Mouse (Mus musculus): Measurements from ENCODE around the gene Tns4.

Tns4 gene

DNA sequence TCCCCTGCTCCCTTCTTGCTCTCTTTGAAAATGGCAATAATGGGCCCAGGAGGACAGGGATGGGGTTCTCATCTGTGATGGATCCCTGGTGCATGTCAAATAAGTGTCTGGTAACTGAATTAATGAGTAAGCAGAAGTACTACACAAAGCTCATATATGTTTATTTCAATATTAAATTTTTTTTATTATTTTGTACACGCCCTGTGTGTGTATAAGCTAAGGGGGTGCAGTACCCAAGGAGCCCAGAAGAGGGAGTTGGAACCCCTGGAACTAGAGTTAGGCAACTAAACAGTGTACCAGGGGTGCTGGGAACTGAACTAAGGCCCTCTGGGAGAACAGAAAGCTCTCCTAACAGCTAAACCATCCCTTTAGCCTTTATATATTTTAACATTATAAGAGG, 29.3 kb upstream of the Tns4 start:
- no peak for DNase-seq (ENCODE audit: low read depth, low spot score)

DNA sequence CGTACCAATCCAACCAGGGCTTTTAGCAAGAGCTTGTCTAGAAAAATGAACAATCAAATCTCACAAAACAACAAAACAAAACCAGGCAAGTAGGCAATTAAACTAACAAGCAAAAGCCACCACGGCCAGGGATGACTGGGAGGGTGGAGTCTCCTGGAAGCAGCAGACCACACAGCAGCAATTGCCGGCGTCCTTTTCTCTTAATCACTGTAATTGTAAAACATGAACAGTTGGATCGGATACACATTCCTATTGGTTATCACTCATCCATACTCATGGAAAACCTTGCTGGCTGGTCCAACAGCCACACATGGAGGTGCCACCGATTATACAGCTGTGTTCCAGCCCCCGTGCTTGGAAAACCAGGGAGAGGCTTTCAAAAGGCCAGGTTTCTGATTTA, 28.8 kb upstream of the Tns4 start:
- no peak for DNase-seq (ENCODE audit: low read depth, low spot score)

- DNase-seq (ENCODE audit: low read depth, low spot score), result no peak
Measured at GRCm38 (mm10) chr11:99115940-99116339, 26.8 kb upstream of the Tns4 start.

DNA sequence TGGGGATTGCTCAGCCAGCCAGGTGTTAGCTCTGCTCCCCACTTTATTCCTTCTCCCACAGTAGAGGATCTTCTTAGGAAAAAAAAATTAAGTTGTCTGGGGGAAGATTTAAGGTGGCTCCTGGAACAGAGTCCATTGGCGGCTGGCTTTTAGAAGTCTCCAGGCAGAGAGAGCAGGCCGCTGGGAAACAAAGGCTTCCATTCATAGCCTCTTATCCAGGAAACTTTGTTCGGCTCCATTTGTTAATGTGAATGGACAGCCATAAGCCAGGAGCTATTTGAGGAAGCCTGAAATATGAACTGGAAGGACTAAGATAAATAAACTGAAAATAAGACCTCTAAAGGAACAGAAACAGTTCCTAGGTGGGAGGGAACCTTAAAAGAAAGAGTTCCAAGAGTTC, 24.0 kb upstream of the Tns4 start:
- DNase-seq (ENCODE audit: low read depth, low spot score), result no peak

- no peak for DNase-seq (ENCODE audit: low read depth, low spot score)
Measured at GRCm38 (mm10) chr11:99112700-99113099, 23.6 kb upstream of the Tns4 start.

DNA sequence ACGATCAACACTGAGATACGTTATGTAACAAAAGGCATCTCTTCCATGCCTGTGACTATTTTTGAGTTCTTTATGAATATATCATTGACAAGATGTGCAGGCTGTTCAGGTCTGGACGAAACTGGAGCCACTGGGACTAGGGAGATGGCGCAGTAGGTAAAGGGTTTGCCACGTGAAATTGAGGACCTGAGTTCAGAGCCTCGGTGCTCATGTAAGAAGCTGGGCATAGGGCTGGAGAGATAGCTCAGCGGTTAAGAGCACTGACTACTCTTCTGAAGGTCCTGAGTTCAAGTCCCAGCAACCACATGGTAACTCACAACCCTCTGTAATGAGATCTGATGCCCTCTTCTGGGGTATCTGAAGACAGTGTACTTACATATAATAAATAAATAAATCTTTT, 22.5 kb upstream of the Tns4 start:
- DNase-seq (ENCODE audit: low read depth, low spot score), result no peak

GRCm38 (mm10) chr11:99111155-99111554, 22.0 kb upstream of the Tns4 start:
- no peak for DNase-seq (ENCODE audit: low read depth, low spot score)

- no peak for DNase-seq (ENCODE audit: low read depth, low spot score)
Measured at GRCm38 (mm10) chr11:99110370-99111110, 21.4 kb upstream of the Tns4 start.

GRCm38 (mm10) chr11:99108296-99108695, 19.2 kb upstream of the Tns4 start:
- DNase-seq (ENCODE audit: low read depth, low spot score), result no peak

GRCm38 (mm10) chr11:99105981-99106726, 17.0 kb upstream of the Tns4 start:
- DNase-seq (ENCODE audit: low read depth, low spot score), result no peak

DNA sequence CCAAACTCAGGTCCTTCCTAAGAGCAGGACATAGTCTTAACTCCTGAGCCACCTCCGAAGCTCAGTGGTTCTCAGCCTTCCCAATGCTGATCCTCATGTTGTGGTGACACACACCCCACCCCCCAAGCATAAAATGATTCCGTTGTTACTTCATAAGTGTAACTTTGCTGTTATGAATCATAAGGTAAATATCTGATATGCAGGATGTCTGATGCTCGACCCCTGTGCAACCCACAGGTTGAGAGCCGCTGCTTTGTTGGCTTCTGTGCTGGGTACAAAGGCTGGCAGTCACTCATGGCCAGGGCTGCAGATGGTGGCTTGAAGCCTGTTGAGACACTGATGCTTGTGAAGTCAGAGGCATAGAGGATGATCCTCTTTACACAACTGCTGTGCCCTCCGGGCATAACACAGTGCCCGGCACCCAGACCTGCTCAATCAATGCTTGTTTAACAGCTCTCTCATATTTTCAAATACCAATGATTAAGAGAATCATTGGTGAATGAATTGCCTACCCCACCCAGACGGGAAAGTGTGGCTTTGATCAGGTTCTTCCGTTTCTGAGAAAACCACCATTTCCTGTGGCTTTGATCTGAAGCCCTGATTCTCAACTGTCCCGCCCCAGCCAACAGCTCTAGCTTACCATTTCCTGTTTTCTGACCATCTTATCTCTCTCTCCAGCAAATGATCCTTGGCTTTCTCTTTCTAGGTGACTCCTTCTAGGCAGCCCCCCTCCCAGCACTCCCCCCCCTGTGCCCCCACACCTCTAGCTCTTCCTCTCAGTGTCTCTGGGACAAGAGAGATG, 15.7 kb upstream of the Tns4 start:
- DNase-seq (ENCODE audit: low read depth, low spot score), result no peak

GRCm38 (mm10) chr11:99102575-99103270, 13.6 kb upstream of the Tns4 start:
- no peak for DNase-seq (ENCODE audit: low read depth, low spot score)

DNA sequence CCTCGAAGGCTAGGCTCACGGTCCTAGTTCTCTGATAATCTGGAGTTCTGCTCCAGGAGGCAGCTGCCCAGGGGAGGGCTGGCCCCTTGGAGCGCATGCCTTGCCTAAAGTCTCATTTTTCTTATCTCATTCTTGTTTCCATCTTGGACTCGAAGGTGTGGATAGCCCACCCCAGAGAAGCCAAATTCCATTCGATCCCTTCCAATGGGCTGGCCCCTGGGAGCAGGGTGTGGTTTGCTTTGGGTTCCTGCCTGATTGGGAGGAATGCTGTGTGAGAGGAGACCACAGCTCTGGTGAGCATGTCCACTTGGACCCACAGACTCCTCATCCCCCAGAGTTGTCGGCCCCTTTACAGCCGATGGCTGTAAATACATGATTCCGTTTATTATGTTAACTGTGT, 12.6 kb upstream of the Tns4 start:
- DNase-seq (ENCODE audit: low read depth, low spot score), result no peak

DNA sequence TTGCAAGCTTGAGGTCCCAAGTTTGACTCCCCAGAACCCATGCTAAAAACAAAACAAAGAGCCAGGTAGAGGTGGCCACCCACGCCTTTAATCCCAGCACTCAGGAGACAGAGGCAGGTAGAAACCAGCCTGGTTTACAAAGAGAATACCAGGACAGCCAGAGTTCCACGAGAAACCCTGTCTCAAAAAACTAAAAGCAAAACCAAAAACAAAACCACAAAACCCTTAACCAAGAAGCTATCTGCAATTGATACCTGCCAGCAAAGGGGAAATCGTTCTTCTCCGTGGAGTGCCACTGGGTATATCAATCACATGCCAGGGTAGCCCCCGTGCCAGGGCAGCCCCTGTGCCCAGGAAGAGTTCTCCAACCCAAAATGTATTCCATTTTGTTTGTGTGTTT, 11.1 kb upstream of the Tns4 start:
- DNase-seq (ENCODE audit: low read depth, low spot score), result no peak

DNA sequence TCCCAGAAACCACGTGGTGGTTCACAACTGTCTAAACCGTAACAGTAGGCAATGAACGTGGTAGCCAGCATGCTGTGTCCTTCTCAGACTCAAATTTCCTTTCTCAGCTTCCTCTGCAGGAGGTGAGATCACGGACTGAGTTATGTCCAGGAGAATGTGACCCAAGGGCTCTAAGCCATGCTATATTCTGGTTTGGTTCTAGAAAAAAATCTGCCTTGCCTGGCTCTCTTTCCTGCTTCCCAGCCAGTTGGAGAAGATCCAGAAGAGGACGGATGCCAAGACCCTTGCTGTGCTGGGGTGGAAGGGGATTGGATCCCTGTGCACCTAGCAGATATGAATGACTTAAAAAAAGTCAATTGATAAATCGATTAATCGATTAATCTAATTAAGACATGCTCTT, 10.4 kb upstream of the Tns4 start:
- no peak for DNase-seq (ENCODE audit: low read depth, low spot score)

DNA sequence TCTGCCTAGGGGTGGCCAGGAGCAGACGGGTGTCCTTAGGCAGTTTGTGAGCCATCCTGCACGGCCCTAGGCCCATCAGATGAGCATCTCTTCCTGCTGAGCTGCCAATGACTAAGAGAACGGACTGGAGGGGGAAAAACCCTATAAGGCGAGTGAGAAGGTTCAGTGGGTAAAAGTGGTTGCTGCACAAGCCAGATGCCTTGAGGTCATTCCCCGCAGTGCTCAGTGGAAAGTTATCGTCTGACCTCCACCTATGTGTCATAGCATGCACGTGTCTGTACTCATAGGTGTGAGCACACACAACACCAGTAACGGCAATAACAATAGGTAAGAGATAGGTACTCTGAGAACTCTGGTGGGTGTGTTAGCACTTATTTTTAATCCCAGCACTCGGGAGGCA, 9.8 kb upstream of the Tns4 start:
- DNase-seq (ENCODE audit: low read depth, low spot score), result no peak

- DNase-seq (ENCODE audit: low read depth, low spot score), result no peak
Measured at GRCm38 (mm10) chr11:99096996-99097774, 8.1 kb upstream of the Tns4 start.

GRCm38 (mm10) chr11:99096417-99096816, 7.3 kb upstream of the Tns4 start:
- no peak for DNase-seq (ENCODE audit: low read depth, low spot score)

- DNase-seq (ENCODE audit: low read depth, low spot score), result no peak
Measured at GRCm38 (mm10) chr11:99095759-99096158, 6.7 kb upstream of the Tns4 start.

DNA sequence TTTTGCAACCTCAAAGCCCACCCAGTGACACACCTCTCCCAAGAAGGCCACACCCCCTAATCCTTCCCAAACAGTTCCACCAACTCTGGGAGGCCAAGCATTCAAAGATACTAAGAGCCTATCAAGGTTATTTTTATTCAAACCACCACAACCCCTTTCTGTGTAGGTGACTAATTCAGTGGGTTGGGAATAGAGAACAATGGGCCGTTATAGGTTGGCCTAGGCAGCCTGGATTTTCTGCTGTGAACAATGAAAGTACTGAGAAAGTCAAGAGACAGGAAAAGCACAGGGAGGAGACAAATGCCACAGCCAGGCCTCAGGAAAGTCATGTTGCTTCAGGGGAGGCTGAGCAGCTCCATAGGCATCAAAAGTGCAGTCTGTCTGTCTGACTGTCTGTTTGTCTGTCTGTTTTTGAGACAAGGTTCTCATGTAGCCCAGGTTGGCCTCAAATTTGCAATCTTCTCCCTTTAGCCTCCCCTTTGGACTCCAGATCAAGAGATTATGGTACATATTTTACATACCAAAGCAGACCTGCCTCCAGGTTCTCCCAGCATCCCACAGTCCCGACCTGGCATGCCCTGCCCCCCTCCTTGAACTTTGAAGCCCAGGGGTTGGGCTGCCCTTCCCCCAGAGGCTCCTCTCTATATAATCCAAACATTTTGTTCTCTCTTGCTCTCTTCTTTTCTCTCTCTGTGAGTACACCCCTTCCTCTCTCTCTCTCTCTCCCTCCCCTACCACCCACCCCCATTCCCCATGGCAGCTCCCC, 6.0 kb upstream of the Tns4 start:
- DNase-seq (ENCODE audit: low read depth, low spot score), result no peak
